Mouse (Mus musculus): ENCODE results near the gene 4931428F04Rik. TPM values are rescaled to one million over a fixed set of nuclear protein-coding genes. Genes with fewer than 3 reads are reported as not detected.

4931428F04Rik gene
- total RNA-seq, 1 experiment = 4.2 TPM

DNA sequence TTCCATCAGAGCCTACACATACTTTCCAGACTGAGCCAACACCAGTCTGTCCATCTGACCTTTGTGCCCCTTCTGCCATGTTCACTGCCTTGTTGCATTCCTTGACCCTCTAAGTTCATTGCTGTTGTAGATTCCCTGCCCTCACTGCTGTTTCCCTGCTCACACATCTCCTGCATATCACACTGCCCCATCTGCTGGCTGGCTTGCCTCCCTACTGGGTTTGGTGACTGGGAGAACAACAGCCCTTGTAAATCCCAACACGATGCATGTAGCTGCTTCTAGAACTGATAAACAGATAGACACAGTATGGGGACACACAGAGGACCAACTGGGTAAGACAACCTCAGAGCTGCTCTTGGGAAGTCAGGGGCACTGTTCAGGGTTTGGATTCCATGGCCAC is 22.1 kb upstream of the 4931428F04Rik start:
- peaks cover 20% of the 10 kb centered on the region; the same call in 1 of the 2 replicates for H3K36me3 ChIP-seq (ENCODE audit: control insufficient read depth, insufficient read depth, low read length, poor library complexity, severe bottlenecking)
- no peaks in the 10 kb centered on the region for H3K9me3 ChIP-seq (ENCODE audit: control insufficient read depth, insufficient read depth, low read depth, low read length)
- no peak for DNase-seq (ENCODE audit: low read depth, low spot score)
- no peak overlapping the region for H3K4me3 ChIP-seq (ENCODE audit: insufficient read depth in 1 of 2, low read depth in 1 of 2, low read length in 2 of 2, poor library complexity in 1 of 2, severe bottlenecking in 1 of 2)
- no peak overlapping the region for H3K27ac ChIP-seq (ENCODE audit: insufficient read depth, low read depth, low read length, poor library complexity, severe bottlenecking)
- H3K4me1 ChIP-seq (ENCODE audit: control insufficient read depth in 2 of 2, insufficient read depth in 2 of 2, low read length in 2 of 2, poor library complexity in 1 of 2) = no peaks in the 10 kb centered on the region
- no peak overlapping the region for H3K9ac ChIP-seq (ENCODE audit: insufficient read depth, low read depth, low read length, poor library complexity, severe bottlenecking)
- in situ Hi-C loops (cut with MboI; ENCODE audit: low sequenced_read_pairs in 2 of 2, unreplicated experiment in 2 of 2) = no loop called here
- TF ChIP-seq CHD2 (IDR thresholded peaks at IDR 0.05; ENCODE audit: low read depth, low read length) = no peak
- TF ChIP-seq HCFC1 (IDR thresholded peaks at IDR 0.05; ENCODE audit: borderline replicate concordance, insufficient read depth, low read length) = no peak
- TF ChIP-seq ZNF384 (IDR thresholded peaks at IDR 0.05; ENCODE audit: low read depth, low read length) = no peak
- no peak for TF ChIP-seq MAFK (IDR thresholded peaks at IDR 0.05; ENCODE audit: insufficient read depth, low read depth, low read length)
- TF ChIP-seq ZC3H11A (IDR thresholded peaks at IDR 0.05; ENCODE audit: borderline replicate concordance, low read depth, low read length) = no peak

DNA sequence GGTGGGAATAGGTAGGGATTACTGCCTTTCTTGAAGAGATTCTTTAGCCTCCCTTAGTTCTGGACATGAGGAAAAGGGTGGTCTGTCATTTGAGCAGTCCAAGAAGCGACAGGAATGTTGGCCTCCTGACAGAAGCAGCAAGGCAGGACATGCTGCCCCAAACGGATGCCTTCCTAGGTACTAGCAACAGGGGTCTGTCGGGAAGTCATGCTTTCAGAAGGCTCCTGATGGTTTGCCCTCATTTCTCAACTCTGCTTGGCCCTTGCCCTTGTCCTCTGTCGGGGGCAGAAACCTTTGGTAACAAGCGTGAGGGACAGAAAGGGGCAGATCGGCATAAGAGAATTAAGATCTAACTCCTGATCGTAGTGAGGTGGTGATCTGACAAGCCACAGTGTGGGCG is 20.5 kb upstream of the 4931428F04Rik start:
- no peaks in the 10 kb centered on the region for H3K9me3 ChIP-seq (ENCODE audit: control insufficient read depth, insufficient read depth, low read depth, low read length)
- DNase-seq (ENCODE audit: low read depth, low spot score) = no peak
- H3K4me1 ChIP-seq (ENCODE audit: control insufficient read depth in 2 of 2, insufficient read depth in 2 of 2, low read length in 2 of 2, poor library complexity in 1 of 2) = peaks cover 0 to 3% of the 10 kb centered on the region in 2 experiments; a peak in 2 of 4 replicates
- H3K36me3 ChIP-seq (ENCODE audit: control insufficient read depth, insufficient read depth, low read length, poor library complexity, severe bottlenecking) = peaks cover 20% of the 10 kb centered on the region; the same call in 1 of the 2 replicates
- TF ChIP-seq ZNF384 (IDR thresholded peaks at IDR 0.05; ENCODE audit: low read depth, low read length) = no peak
- no peak for TF ChIP-seq CHD2 (IDR thresholded peaks at IDR 0.05; ENCODE audit: low read depth, low read length)
- TF ChIP-seq HCFC1 (IDR thresholded peaks at IDR 0.05; ENCODE audit: borderline replicate concordance, insufficient read depth, low read length) = no peak
- no peak for TF ChIP-seq ZC3H11A (IDR thresholded peaks at IDR 0.05; ENCODE audit: borderline replicate concordance, low read depth, low read length)
- no peak for TF ChIP-seq MAFK (IDR thresholded peaks at IDR 0.05; ENCODE audit: insufficient read depth, low read depth, low read length)
- no peak overlapping the region for H3K4me3 ChIP-seq (ENCODE audit: insufficient read depth in 1 of 2, low read depth in 1 of 2, low read length in 2 of 2, poor library complexity in 1 of 2, severe bottlenecking in 1 of 2)
- in situ Hi-C loops (cut with MboI; ENCODE audit: low sequenced_read_pairs in 2 of 2, unreplicated experiment in 2 of 2) = no loop called here
- H3K27ac ChIP-seq (ENCODE audit: insufficient read depth, low read depth, low read length, poor library complexity, severe bottlenecking) = no peak overlapping the region
- no peak overlapping the region for H3K9ac ChIP-seq (ENCODE audit: insufficient read depth, low read depth, low read length, poor library complexity, severe bottlenecking)

DNA sequence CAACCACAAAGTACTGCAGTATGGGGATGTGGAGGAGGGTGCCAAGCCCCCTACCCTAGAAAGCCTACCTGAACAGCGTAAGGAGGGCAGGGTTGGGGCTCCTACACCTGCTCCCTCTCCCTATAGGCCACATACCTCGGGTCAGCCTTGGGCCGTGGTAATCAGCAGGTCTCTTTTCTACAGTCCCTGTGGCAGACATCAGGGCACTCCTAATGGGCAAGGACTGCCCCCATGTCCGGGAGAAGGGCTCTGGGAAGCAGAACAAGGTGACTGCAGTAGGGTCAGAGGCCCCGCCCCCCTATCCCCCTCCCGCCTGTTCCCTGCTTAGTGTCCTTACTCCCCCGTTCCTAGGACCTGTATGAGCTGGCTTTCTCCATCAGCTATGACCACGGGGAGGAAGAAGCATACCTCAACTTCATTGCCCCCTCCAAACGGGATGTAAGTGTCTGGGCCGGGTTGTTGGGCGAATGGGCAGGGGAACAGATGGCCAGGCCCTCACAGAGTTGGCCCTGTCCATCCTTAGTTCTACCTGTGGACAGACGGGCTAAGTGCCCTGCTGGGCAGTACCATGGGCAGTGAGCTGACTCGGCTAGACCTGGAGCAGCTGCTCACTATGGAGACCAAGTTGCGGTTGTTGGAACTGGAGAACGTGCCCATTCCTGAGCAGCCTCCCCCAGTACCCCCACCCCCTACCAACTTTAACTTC is 19.6 kb upstream of the 4931428F04Rik start:
- H3K4me1 ChIP-seq (ENCODE audit: control insufficient read depth in 2 of 2, insufficient read depth in 2 of 2, low read length in 2 of 2, poor library complexity in 1 of 2) = peaks cover 0 to 10% of the 10 kb centered on the region in 2 experiments; a peak in 2 of 4 replicates
- in situ Hi-C loops (cut with MboI; ENCODE audit: low sequenced_read_pairs in 2 of 2, unreplicated experiment in 2 of 2) = no loop called here
- no peak for DNase-seq (ENCODE audit: low read depth, low spot score)
- no peak for TF ChIP-seq CHD2 (IDR thresholded peaks at IDR 0.05; ENCODE audit: low read depth, low read length)
- no peak for TF ChIP-seq ZNF384 (IDR thresholded peaks at IDR 0.05; ENCODE audit: low read depth, low read length)
- TF ChIP-seq ZC3H11A (IDR thresholded peaks at IDR 0.05; ENCODE audit: borderline replicate concordance, low read depth, low read length) = no peak
- no peak for TF ChIP-seq HCFC1 (IDR thresholded peaks at IDR 0.05; ENCODE audit: borderline replicate concordance, insufficient read depth, low read length)
- no peak for TF ChIP-seq MAFK (IDR thresholded peaks at IDR 0.05; ENCODE audit: insufficient read depth, low read depth, low read length)
- no peak overlapping the region for H3K9ac ChIP-seq (ENCODE audit: insufficient read depth, low read depth, low read length, poor library complexity, severe bottlenecking)
- peaks cover 26% of the 10 kb centered on the region for H3K36me3 ChIP-seq (ENCODE audit: control insufficient read depth, insufficient read depth, low read length, poor library complexity, severe bottlenecking)
- H3K9me3 ChIP-seq (ENCODE audit: control insufficient read depth, insufficient read depth, low read depth, low read length) = no peaks in the 10 kb centered on the region
- no peak overlapping the region for H3K4me3 ChIP-seq (ENCODE audit: insufficient read depth in 1 of 2, low read depth in 1 of 2, low read length in 2 of 2, poor library complexity in 1 of 2, severe bottlenecking in 1 of 2)
- H3K27ac ChIP-seq (ENCODE audit: insufficient read depth, low read depth, low read length, poor library complexity, severe bottlenecking) = no peak overlapping the region

DNA sequence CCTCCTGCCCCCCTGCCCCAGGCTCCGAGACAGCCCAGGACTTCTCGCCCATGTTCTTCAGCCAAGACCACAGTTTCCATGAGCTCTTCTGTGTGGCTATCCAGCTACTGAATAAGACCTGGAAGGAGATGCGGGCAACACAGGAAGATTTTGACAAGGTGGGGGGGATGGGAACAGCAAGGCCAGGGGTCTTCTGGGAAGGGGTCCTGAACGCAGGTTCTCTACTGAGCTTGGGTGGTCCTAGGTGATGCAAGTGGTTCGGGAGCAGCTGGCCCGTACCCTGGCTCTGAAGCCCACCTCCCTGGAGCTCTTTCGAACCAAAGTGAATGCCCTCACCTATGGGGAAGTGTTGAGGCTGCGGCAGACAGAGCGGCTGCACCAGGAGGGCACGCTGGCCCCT is 18.8 kb upstream of the 4931428F04Rik start:
- peaks cover 35% of the 10 kb centered on the region for H3K36me3 ChIP-seq (ENCODE audit: control insufficient read depth, insufficient read depth, low read length, poor library complexity, severe bottlenecking)

More for the DNA sequence above, 18.8 kb upstream of the 4931428F04Rik start:
- H3K4me3 ChIP-seq (ENCODE audit: insufficient read depth in 1 of 2, low read depth in 1 of 2, low read length in 2 of 2, poor library complexity in 1 of 2, severe bottlenecking in 1 of 2) = no peak overlapping the region
- H3K4me1 ChIP-seq (ENCODE audit: control insufficient read depth in 2 of 2, insufficient read depth in 2 of 2, low read length in 2 of 2, poor library complexity in 1 of 2) = peaks cover 0 to 15% of the 10 kb centered on the region in 2 experiments; a peak in 2 of 4 replicates
- no peak overlapping the region for H3K9ac ChIP-seq (ENCODE audit: insufficient read depth, low read depth, low read length, poor library complexity, severe bottlenecking)
- no peak for DNase-seq (ENCODE audit: low read depth, low spot score)
- H3K27ac ChIP-seq (ENCODE audit: insufficient read depth, low read depth, low read length, poor library complexity, severe bottlenecking) = no peak overlapping the region
- TF ChIP-seq CHD2 (IDR thresholded peaks at IDR 0.05; ENCODE audit: low read depth, low read length) (no peak), ZNF384 (IDR thresholded peaks at IDR 0.05; ENCODE audit: low read depth, low read length) (no peak), ZC3H11A (IDR thresholded peaks at IDR 0.05; ENCODE audit: borderline replicate concordance, low read depth, low read length) (no peak), MAFK (IDR thresholded peaks at IDR 0.05; ENCODE audit: insufficient read depth, low read depth, low read length) (no peak), HCFC1 (IDR thresholded peaks at IDR 0.05; ENCODE audit: borderline replicate concordance, insufficient read depth, low read length) (no peak)
- no peaks in the 10 kb centered on the region for H3K9me3 ChIP-seq (ENCODE audit: control insufficient read depth, insufficient read depth, low read depth, low read length)
- in situ Hi-C loops (cut with MboI; ENCODE audit: low sequenced_read_pairs in 2 of 2, unreplicated experiment in 2 of 2) = no loop called here
